Mouse (Mus musculus) embryonic fibroblast, embryonic 13.5 days (primary cell): ENCODE results near the gene Usp15. TPM values are rescaled to one million over a fixed set of nuclear protein-coding genes. Genes with fewer than 3 reads are reported as not detected.

Source experiments
- H3K27ac ChIP-seq: 2 replicates; pipeline ENCODE4 v1.5.1; 2012; ENCODE audit warnings: low read length, control low read depth, inconsistent platforms; ENCODE audit not compliant: insufficient read depth
- H3K4me1 ChIP-seq: 2 replicates; pipeline ENCODE4 v1.6.1; 2011; ENCODE audit warnings: low read length; ENCODE audit not compliant: control insufficient read depth, insufficient read depth
- H3K4me3 ChIP-seq: 2 replicates; pipeline ENCODE4 v1.5.1; 2011; ENCODE audit warnings: mild to moderate bottlenecking, control low read depth, low read length; ENCODE audit not compliant: insufficient read depth
- CTCF ChIP-seq: IDR thresholded peaks from 2 replicates; pipeline ENCODE4 v1.5.1; 2011; ENCODE audit warnings: mild to moderate bottlenecking, control low read depth, low read length, moderate library complexity, borderline replicate concordance; ENCODE audit not compliant: insufficient read depth
- POLR2A ChIP-seq: IDR thresholded peaks from 2 replicates; pipeline ENCODE4 v1.6.1; 2011; ENCODE audit warnings: low read depth, mild to moderate bottlenecking, control low read depth, low read length, moderate library complexity
- polyA plus RNA-seq: library from polyadenylated mRNA; stranded (reverse); fragments of >200 nt; gene quantifications from 2 replicates; pipeline ENCODE4 v1.2.4, GENCODE M21; 2011; ENCODE audit warnings: low read depth; ENCODE audit not compliant: missing spikeins, insufficient read length

Usp15 gene
- polyA plus RNA-seq, 1 experiment: 112 TPM

GRCm38 (mm10) chr10:123148025-123148814, 48.6 kb downstream of the Usp15 start:
- TF ChIP-seq CTCF: no peak
- TF ChIP-seq POLR2A: no peak
- H3K27ac ChIP-seq: no peak overlapping the region
- H3K4me1 ChIP-seq: peaks cover 3% of the 10 kb centered on the region
- H3K4me3 ChIP-seq: no peak overlapping the region

- Histone ChIP-seq H3K4me3 (no peak overlapping the region), H3K27ac (no peak overlapping the region), H3K4me1 (peaks cover 3% of the 10 kb centered on the region)
- no peak for TF ChIP-seq CTCF
- no peak for TF ChIP-seq POLR2A
These were observed 49.6 kb downstream of the Usp15 start for GRCm38 (mm10) chr10:123147180-123147579.

DNA sequence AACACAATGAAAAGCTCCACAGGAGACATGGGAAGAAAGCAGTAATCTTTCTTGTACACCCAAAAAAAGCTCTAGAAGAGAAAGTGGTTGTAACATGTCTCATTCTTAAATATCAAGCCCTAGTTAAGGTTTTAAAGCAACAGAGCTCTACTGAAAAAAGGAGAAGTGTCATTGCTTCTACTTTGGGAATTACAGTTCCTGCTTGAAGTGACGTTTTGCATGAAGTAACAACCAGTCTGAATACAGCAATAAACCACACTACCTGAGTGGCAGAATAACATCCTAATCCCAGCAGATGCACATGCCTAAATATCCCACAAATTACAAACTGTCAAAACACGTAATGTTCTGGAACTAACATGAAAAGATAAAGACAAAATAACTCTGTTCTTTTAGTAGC, 50.4 kb downstream of the Usp15 start:
- peaks cover 3% of the 10 kb centered on the region for H3K4me1 ChIP-seq
- H3K4me3 ChIP-seq: no peak overlapping the region
- no peak overlapping the region for H3K27ac ChIP-seq
- TF ChIP-seq CTCF: no peak
- TF ChIP-seq POLR2A: no peak

- Histone ChIP-seq H3K4me1 (peaks cover 3% of the 10 kb centered on the region), H3K27ac (no peak overlapping the region), H3K4me3 (no peak overlapping the region)
- TF ChIP-seq POLR2A: no peak
- TF ChIP-seq CTCF: no peak
These were observed 52.5 kb downstream of the Usp15 start for GRCm38 (mm10) chr10:123144256-123144655.

GRCm38 (mm10) chr10:123142395-123143050, 54.3 kb downstream of the Usp15 start:
- no peaks in the 10 kb centered on the region for H3K4me1 ChIP-seq
- H3K27ac ChIP-seq: no peak overlapping the region
- no peak overlapping the region for H3K4me3 ChIP-seq
- no peak for TF ChIP-seq CTCF
- no peak for TF ChIP-seq POLR2A

GRCm38 (mm10) chr10:123135818-123136217, 61.0 kb downstream of the Usp15 start:
- Histone ChIP-seq H3K27ac (no peak overlapping the region), H3K4me3 (no peak overlapping the region), H3K4me1 (no peaks in the 10 kb centered on the region)
- TF ChIP-seq POLR2A: no peak
- no peak for TF ChIP-seq CTCF

DNA sequence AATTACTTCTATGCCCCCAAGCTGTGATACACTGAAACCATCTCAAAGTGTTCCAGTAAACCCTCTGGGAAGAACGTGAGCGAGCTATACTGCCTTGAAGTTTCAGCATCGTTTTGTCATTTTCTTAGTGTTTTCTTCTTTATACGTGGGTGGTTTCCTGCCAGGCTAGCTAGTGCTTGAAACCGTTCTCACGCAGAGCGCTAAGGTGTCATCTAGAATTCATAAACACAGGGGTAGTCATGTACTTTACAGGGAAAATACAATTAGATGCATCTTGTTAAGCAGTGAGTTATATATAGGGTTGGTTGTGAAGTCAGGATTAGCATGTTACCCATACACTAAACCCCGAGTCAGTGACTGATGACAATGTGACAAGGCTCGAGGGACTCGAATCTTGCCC, 65.3 kb downstream of the Usp15 start:
- no peak for TF ChIP-seq POLR2A
- no peak for TF ChIP-seq CTCF
- Histone ChIP-seq H3K4me1 (no peaks in the 10 kb centered on the region), H3K4me3 (no peak overlapping the region), H3K27ac (no peak overlapping the region)

GRCm38 (mm10) chr10:123120666-123121392, 76.0 kb downstream of the Usp15 start:
- Histone ChIP-seq H3K4me3 (no peak overlapping the region), H3K4me1 (no peaks in the 10 kb centered on the region), H3K27ac (no peak overlapping the region)
- TF ChIP-seq POLR2A (no peak), CTCF (no peak)

GRCm38 (mm10) chr10:123116861-123117260, 79.9 kb downstream of the Usp15 start:
- Histone ChIP-seq H3K4me1 (no peaks in the 10 kb centered on the region), H3K4me3 (no peak overlapping the region), H3K27ac (no peak overlapping the region)
- TF ChIP-seq POLR2A (no peak), CTCF (no peak)

DNA sequence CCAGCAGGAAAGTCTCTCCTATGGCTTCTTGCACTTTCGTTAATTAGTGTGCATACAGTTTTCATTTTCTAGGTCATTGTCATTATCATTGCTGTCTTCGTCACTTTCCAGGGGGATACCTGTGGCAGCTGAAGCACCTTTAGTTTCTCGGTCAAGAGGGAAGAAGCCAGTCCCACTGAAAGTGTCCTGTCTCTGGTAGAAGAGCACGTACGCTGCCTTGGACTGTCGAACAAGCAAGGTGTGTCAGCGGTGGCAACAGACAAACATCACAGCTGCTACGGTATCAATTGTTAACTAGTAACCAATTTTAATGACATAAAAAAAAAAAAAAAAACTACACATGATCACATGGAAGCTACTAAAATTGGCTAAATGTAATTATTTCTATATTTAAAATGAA, 83.3 kb downstream of the Usp15 start:
- H3K4me1 ChIP-seq: no peaks in the 10 kb centered on the region
- TF ChIP-seq CTCF: no peak
- no peak for TF ChIP-seq POLR2A
- no peak overlapping the region for H3K27ac ChIP-seq
- H3K4me3 ChIP-seq: no peak overlapping the region
